Mouse (Mus musculus): ENCODE measurements around the gene Tgfb3. TPM values are rescaled to one million over a fixed set of nuclear protein-coding genes. Genes with fewer than 3 reads are reported as not detected.

The Tgfb3 gene
- total and polyA plus RNA-seq, 2 experiments: 0.46 to 0.84 TPM

DNA sequence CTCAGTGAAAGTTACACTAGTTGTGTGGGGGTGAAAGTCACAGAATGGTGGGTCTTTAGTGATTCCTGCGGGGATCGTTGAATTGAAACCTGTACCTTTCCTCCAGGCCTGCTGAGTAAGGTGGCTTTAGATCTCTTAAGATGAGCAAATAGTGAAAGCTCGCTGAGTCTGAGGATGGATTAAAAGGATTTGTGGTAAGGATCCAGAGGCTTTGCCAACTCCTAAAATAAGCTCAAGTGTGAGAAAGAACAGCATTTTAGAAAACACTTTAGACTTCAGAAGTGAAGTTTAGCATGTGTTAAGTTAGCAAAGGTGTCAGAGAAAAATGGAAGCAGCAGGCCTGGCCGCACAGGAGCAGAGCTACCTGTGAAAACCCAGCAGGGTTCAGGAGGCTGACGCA, 61.5 kb downstream of the Tgfb3 start:
- H3K27me3 ChIP-seq (ENCODE audit: control insufficient read depth, insufficient read depth, low read length): no peaks in the 10 kb centered on the region
- 82% methylated on average over 5 of the region's 5 CpGs for WGBS
- H3K27ac ChIP-seq (replicated peaks; ENCODE audit: insufficient read depth, low read depth, low read length): no peak overlapping the region
- H3K79me2 ChIP-seq (ENCODE audit: control insufficient read depth, insufficient read depth, low read length): no peaks in the 10 kb centered on the region
- no peak for DNase-seq (ENCODE audit: extremely low read depth, low read depth, low spot score)
- H3K36me3 ChIP-seq (ENCODE audit: control insufficient read depth, insufficient read depth, low read length): peaks cover 4% of the 10 kb centered on the region; the same call in 1 of the 2 replicates
- no peak overlapping the region for H3K4me3 ChIP-seq (ENCODE audit: insufficient read depth, low read depth, low read length)
- no peak overlapping the region for H3K9ac ChIP-seq (ENCODE audit: low read depth, low read length)
- TF ChIP-seq CTCF (IDR thresholded peaks at IDR 0.05; ENCODE audit: low read depth, low read length): no peak
- TF ChIP-seq POLR2A (IDR thresholded peaks at IDR 0.05; ENCODE audit: extremely low read depth, insufficient read depth, low read length): no peak
- no peaks in the 10 kb centered on the region for H3K4me1 ChIP-seq (ENCODE audit: control insufficient read depth, insufficient read depth, low read length)

DNA sequence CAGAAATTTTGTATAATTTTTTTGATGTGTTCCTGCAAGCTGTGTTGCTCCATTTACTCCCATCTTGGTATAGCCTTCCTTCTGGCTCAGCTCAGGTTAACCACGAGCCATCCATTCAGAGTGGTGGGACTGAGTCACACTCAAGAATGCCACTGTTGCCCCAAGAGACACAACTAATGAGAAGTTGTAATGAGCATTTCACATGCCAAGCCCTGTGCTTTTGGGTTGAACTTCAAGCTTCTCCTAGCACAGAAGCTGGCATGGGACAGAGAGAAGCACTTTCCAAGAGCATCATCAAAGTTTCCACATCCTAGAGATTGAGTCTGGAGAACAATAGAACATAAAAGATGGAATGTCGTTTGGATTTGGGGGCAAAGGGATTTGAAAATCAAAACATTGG, 63.7 kb downstream of the Tgfb3 start:
- Histone ChIP-seq H3K4me3 (ENCODE audit: insufficient read depth, low read depth, low read length) (no peak overlapping the region), H3K9ac (ENCODE audit: low read depth, low read length) (no peak overlapping the region), H3K27ac (replicated peaks; ENCODE audit: insufficient read depth, low read depth, low read length) (no peak overlapping the region), H3K4me1 (ENCODE audit: control insufficient read depth, insufficient read depth, low read length) (no peaks in the 10 kb centered on the region), H3K79me2 (ENCODE audit: control insufficient read depth, insufficient read depth, low read length) (no peaks in the 10 kb centered on the region), H3K27me3 (ENCODE audit: control insufficient read depth, insufficient read depth, low read length) (no peaks in the 10 kb centered on the region), H3K36me3 (ENCODE audit: control insufficient read depth, insufficient read depth, low read length) (peaks cover 4% of the 10 kb centered on the region; the same call in 1 of the 2 replicates)
- no peak for DNase-seq (ENCODE audit: extremely low read depth, low read depth, low spot score)
- no peak for TF ChIP-seq CTCF (IDR thresholded peaks at IDR 0.05; ENCODE audit: low read depth, low read length)
- TF ChIP-seq POLR2A (IDR thresholded peaks at IDR 0.05; ENCODE audit: extremely low read depth, insufficient read depth, low read length): no peak
- 91% methylated on average over 2 of the region's 2 CpGs for WGBS

DNA sequence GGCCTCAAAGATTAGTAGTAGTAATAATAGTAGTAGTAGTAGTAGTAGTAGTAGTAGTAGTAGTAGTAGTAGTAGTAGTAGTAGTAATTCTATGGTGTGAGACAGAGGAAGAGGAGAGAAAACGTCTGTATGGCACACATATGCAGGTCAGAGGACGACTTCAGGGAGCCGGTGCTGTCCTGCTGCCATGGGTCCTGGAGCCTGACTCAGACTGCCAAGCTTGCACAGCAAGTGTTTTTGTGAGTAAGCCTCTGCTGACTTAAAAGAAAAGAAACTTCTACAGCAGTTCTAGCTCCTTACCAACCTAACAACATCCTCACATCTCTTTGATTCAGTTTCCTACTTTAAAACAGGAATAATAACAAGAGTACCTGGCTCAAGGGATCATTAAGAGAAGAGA, 64.2 kb downstream of the Tgfb3 start:
- 90% methylated on average over 3 of the region's 3 CpGs for WGBS

DNA sequence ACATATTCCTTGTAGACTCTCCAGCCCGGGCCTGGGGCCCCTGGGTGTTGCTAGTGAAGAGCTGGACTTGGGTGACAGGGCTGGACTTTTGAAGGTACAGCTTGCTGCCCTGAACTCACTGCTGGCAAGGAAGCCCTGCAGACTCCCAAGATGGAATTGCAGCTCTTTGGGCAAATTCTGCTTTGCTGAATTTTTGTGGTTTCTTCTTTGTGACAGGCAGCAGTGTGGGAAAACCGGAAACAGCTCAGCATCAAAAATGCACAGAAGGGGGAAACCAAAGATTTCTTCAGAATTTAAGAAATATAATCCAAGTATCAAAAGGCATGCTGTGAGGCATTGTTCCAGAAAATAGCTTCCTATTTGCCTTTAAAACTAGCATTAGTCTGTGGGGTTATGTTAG, 64.7 kb downstream of the Tgfb3 start:
- WGBS: 94% methylated on average over 2 of the region's 2 CpGs
- no peak for DNase-seq (ENCODE audit: extremely low read depth, low read depth, low spot score)
- no peaks in the 10 kb centered on the region for H3K79me2 ChIP-seq (ENCODE audit: control insufficient read depth, insufficient read depth, low read length)
- H3K9ac ChIP-seq (ENCODE audit: low read depth, low read length): no peak overlapping the region
- no peak overlapping the region for H3K27ac ChIP-seq (replicated peaks; ENCODE audit: insufficient read depth, low read depth, low read length)
- no peak overlapping the region for H3K4me3 ChIP-seq (ENCODE audit: insufficient read depth, low read depth, low read length)
- no peaks in the 10 kb centered on the region for H3K27me3 ChIP-seq (ENCODE audit: control insufficient read depth, insufficient read depth, low read length)
- no peak for TF ChIP-seq POLR2A (IDR thresholded peaks at IDR 0.05; ENCODE audit: extremely low read depth, insufficient read depth, low read length)
- no peak for TF ChIP-seq CTCF (IDR thresholded peaks at IDR 0.05; ENCODE audit: low read depth, low read length)
- H3K36me3 ChIP-seq (ENCODE audit: control insufficient read depth, insufficient read depth, low read length): peaks cover 4% of the 10 kb centered on the region; the same call in 1 of the 2 replicates
- H3K4me1 ChIP-seq (ENCODE audit: control insufficient read depth, insufficient read depth, low read length): no peaks in the 10 kb centered on the region

More for the DNA sequence above, 64.2 kb downstream of the Tgfb3 start:
- no peak overlapping the region for H3K9ac ChIP-seq (ENCODE audit: low read depth, low read length)
- H3K4me1 ChIP-seq (ENCODE audit: control insufficient read depth, insufficient read depth, low read length): no peaks in the 10 kb centered on the region
- TF ChIP-seq POLR2A (IDR thresholded peaks at IDR 0.05; ENCODE audit: extremely low read depth, insufficient read depth, low read length) (no peak), CTCF (IDR thresholded peaks at IDR 0.05; ENCODE audit: low read depth, low read length) (no peak)
- peaks cover 4% of the 10 kb centered on the region; the same call in 1 of the 2 replicates for H3K36me3 ChIP-seq (ENCODE audit: control insufficient read depth, insufficient read depth, low read length)
- no peak overlapping the region for H3K4me3 ChIP-seq (ENCODE audit: insufficient read depth, low read depth, low read length)
- DNase-seq (ENCODE audit: extremely low read depth, low read depth, low spot score): no peak
- H3K27me3 ChIP-seq (ENCODE audit: control insufficient read depth, insufficient read depth, low read length): no peaks in the 10 kb centered on the region
- H3K79me2 ChIP-seq (ENCODE audit: control insufficient read depth, insufficient read depth, low read length): no peaks in the 10 kb centered on the region
- H3K27ac ChIP-seq (replicated peaks; ENCODE audit: insufficient read depth, low read depth, low read length): no peak overlapping the region

DNA sequence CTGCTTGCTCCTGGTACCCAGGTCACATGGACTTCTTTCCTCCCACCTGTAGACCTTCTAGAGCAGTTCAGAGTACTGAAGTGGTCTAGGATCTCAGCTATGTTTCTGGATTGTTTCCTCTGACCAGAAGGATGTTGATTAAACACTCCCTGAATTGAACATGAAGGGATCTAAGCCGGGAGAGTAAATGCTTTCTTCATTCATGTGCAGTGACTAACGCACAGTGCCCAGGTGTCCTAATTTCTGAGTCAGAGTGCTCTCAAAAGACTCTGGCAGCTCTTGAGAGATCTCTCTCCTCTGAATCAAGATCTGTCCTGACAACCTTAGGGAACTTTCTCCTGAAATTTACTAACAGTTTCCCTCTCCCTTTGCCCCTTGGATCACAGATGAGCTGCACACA, 66.6 kb downstream of the Tgfb3 start:
- Histone ChIP-seq H3K27ac (replicated peaks; ENCODE audit: insufficient read depth, low read depth, low read length) (no peak overlapping the region), H3K4me1 (ENCODE audit: control insufficient read depth, insufficient read depth, low read length) (no peaks in the 10 kb centered on the region), H3K4me3 (ENCODE audit: insufficient read depth, low read depth, low read length) (no peak overlapping the region), H3K79me2 (ENCODE audit: control insufficient read depth, insufficient read depth, low read length) (no peaks in the 10 kb centered on the region), H3K36me3 (ENCODE audit: control insufficient read depth, insufficient read depth, low read length) (peaks cover 4% of the 10 kb centered on the region; the same call in 1 of the 2 replicates), H3K9ac (ENCODE audit: low read depth, low read length) (no peak overlapping the region), H3K27me3 (ENCODE audit: control insufficient read depth, insufficient read depth, low read length) (no peaks in the 10 kb centered on the region)
- TF ChIP-seq POLR2A (IDR thresholded peaks at IDR 0.05; ENCODE audit: extremely low read depth, insufficient read depth, low read length): no peak
- TF ChIP-seq CTCF (IDR thresholded peaks at IDR 0.05; ENCODE audit: low read depth, low read length): no peak
- 90% methylated on average over 2 of the region's 2 CpGs for WGBS
- no peak for DNase-seq (ENCODE audit: extremely low read depth, low read depth, low spot score)

DNA sequence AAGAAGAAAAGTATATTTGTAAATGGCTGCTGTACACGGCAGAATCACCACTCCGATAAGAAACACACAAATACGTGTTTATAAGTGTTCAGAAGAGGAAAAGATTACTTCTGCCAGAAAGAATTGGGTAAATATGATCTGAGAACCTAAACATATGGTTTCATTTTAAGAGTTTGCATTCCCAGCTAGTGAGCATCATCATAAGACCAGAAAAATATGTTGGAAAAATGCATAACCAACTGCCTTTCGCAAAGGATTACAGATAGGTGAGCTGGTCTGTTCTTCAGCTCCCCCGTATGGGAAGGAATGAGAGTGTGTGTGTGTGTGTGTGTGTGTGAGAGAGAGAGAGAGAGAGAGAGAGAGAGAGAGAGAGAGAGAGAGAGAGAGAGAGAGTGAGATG, 68.2 kb downstream of the Tgfb3 start:
- Histone ChIP-seq H3K4me3 (ENCODE audit: insufficient read depth, low read depth, low read length) (no peak overlapping the region), H3K36me3 (ENCODE audit: control insufficient read depth, insufficient read depth, low read length) (peaks cover 4% of the 10 kb centered on the region; the same call in 1 of the 2 replicates), H3K4me1 (ENCODE audit: control insufficient read depth, insufficient read depth, low read length) (no peaks in the 10 kb centered on the region), H3K27me3 (ENCODE audit: control insufficient read depth, insufficient read depth, low read length) (no peaks in the 10 kb centered on the region), H3K27ac (replicated peaks; ENCODE audit: insufficient read depth, low read depth, low read length) (no peak overlapping the region), H3K79me2 (ENCODE audit: control insufficient read depth, insufficient read depth, low read length) (no peaks in the 10 kb centered on the region), H3K9ac (ENCODE audit: low read depth, low read length) (no peak overlapping the region)
- TF ChIP-seq POLR2A (IDR thresholded peaks at IDR 0.05; ENCODE audit: extremely low read depth, insufficient read depth, low read length) (no peak), CTCF (IDR thresholded peaks at IDR 0.05; ENCODE audit: low read depth, low read length) (no peak)
- no peak for DNase-seq (ENCODE audit: extremely low read depth, low read depth, low spot score)
- 95% methylated on average over 5 of the region's 5 CpGs for WGBS
